Mouse (Mus musculus): Measurements from ENCODE around the gene Atp5f1.

DNA sequence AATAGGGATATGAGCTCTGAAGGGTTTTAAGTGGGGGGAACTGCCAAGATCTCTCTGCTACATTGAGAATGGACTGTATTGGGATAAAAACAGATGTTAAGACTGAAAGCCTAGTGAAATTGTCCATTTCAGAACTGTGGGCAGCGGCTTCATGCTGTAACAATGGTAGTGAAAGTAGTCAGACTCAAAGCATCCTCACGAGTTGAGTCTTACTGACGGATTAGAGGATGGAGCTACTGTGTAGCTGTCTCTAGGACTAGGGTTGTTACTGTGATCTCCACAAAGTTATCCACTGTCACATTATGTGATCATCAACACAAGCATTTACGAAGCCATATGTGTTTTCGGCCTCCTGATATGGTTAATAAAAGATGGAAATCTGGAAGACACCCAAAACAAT is 1.7 kb downstream of the Atp5f1 start:
- TF ChIP-seq MAX (IDR thresholded peaks at IDR 0.05; ENCODE audit: low read length) (no peak), CTCF (IDR thresholded peaks at IDR 0.05 in 2 of 3, conservative IDR thresholded peaks at IDR 0.05 in 1 of 3; ENCODE audit: control insufficient read depth in 1 of 3, insufficient read depth in 1 of 3, low read depth in 2 of 3, low read length in 3 of 3, poor library complexity in 1 of 3, severe bottlenecking in 1 of 3) (no peak), POLR2A (IDR thresholded peaks at IDR 0.05; ENCODE audit: control insufficient read depth in 1 of 2, insufficient read depth in 1 of 2, low read depth in 1 of 2, low read length in 2 of 2, poor library complexity in 1 of 2) (no peak), EP300 (IDR thresholded peaks at IDR 0.05; ENCODE audit: low read depth in 1 of 2, low read length in 2 of 2) (no peak)

All from MEL (cell line).